ENCODE assay signal across 23 mouse cellular contexts in the genomic region with DNA sequence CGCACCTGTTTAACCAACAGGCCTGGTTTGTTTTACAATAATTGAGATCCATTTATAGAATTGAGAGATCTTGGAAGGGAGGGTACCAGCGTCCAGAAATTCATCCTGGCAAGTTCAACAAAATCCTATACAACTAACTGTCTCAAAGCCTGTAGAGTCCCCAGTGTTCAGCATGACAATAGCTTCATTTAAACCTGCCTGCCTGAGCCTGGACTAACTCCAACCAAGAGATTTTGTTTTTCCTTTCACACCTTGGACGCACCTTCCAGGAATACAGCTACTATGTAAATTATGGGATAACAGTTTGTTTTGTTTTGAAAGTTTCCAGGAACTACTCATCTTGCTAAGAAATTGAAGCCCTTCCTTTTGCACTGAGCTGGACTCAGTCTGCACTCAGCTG. TPM values are rescaled to one million over a fixed set of nuclear protein-coding genes. Genes with fewer than 3 reads are reported as not detected.
A peak's percentile ranks its signal among the peaks of the same experiment; 100 is the strongest.
DNase-seq lines count a peak whose midpoint lies in the region; ATAC-seq and TF ChIP-seq lines count a peak whose summit lies in the region.
"Had no signal": no experiment of that assay in that cellular context is flagged by ENCODE, and none has a peak within 500 bp of the region (broad histone marks: within the 10 kb centered on the region; RNA-seq: fewer than 3 reads in every experiment).

No protein-coding gene starts in this region.

- TF ChIP-seq EP300 in ES-Bruce4 (IDR thresholded peaks at IDR 0.05; ENCODE audit: insufficient read depth, low read depth, low read length), result 0 out of 2 replicates have a peak, but pooled peaks have one; percentile 11

- DNase-seq in ES-E14 (ENCODE audit: low read depth, low spot score) (peak; percentile 26), ZHBTc4 (ENCODE audit: low read depth, low spot score) (peak; percentile 74)
- no peak for DNase-seq in thymus, postnatal 25 days
- DNase-seq in gastrocnemius, postnatal 36 days, result no peak
- DNase-seq: adrenal gland, adult 2 months; adrenal gland, postnatal 10 days; adrenal gland, postnatal 25 days; cerebellum, adult 11 months; cerebellum, adult 18-20 months; cerebellum, adult 8-10 months; cerebellum, adult 9-11 months; cerebellum, postnatal 14 days; cerebellum, postnatal 36 days; embryo, embryonic 11 days had no signal

- H3K4me1 ChIP-seq in ES-Bruce4 (ENCODE audit: control insufficient read depth, insufficient read depth, low read length), result peaks cover 8% of the 10 kb centered on the region
- peaks cover 20 to 24% of the 10 kb centered on the region in 2 experiments for H3K4me1 ChIP-seq in ES-E14 (ENCODE audit: control insufficient read depth in 2 of 2, insufficient read depth in 2 of 2, low read length in 2 of 2, poor library complexity in 1 of 2)
- H3K4me1 ChIP-seq: embryonic facial prominence, embryonic 15.5 days; forebrain, embryonic 12.5 days had no signal

- H3K4me3 ChIP-seq in ES-Bruce4 (ENCODE audit: low read depth, low read length), result no peak overlapping the region
- no peak overlapping the region; a peak in 1 of 4 replicates for H3K4me3 ChIP-seq in ES-E14 (ENCODE audit: insufficient read depth in 1 of 2, low read depth in 1 of 2, low read length in 2 of 2, poor library complexity in 1 of 2, severe bottlenecking in 1 of 2)
- H3K4me3 ChIP-seq: embryonic facial prominence, embryonic 13.5 days; embryonic facial prominence, embryonic 15.5 days; erythroblast, embryonic 14.5 days; forebrain, embryonic 10.5 days; forebrain, embryonic 12.5 days had no signal

- peaks cover 3% of the 10 kb centered on the region; the same call in 1 of the 2 replicates for H3K36me3 ChIP-seq in ES-Bruce4 (ENCODE audit: control insufficient read depth, insufficient read depth, low read length, poor library complexity, severe bottlenecking)
- H3K36me3 ChIP-seq in ES-E14 (ENCODE audit: control insufficient read depth, insufficient read depth, low read length, poor library complexity, severe bottlenecking), result peaks cover 7% of the 10 kb centered on the region; the same call in 1 of the 2 replicates

- TF ChIP-seq CTCF in ES-Bruce4 (IDR thresholded peaks at IDR 0.05; ENCODE audit: low read depth, low read length), result no peak

- no peak for ATAC-seq in frontal cortex, adult (ENCODE audit: low TSS enrichment)
- ATAC-seq: forebrain, embryonic 14.5 days; forebrain, embryonic 16.5 days had no signal

- H3K27ac ChIP-seq in ES-Bruce4 (ENCODE audit: insufficient read depth, low read length) (peak overlapping the region; percentile 83), ES-E14 (ENCODE audit: insufficient read depth, low read depth, low read length, poor library complexity, severe bottlenecking) (peak overlapping the region; percentile 64; the same call in 1 of the 2 replicates)
- H3K27ac ChIP-seq: embryonic facial prominence, embryonic 13.5 days; embryonic facial prominence, embryonic 15.5 days; forebrain, embryonic 10.5 days; forebrain, embryonic 12.5 days had no signal

- H3K9me3 ChIP-seq in ES-Bruce4 (replicated peaks; ENCODE audit: control insufficient read depth, insufficient read depth, low read length, poor library complexity, severe bottlenecking) (no peaks in the 10 kb centered on the region), ES-E14 (ENCODE audit: control insufficient read depth, insufficient read depth, low read depth, low read length) (no peaks in the 10 kb centered on the region)
- H3K9me3 ChIP-seq: embryonic facial prominence, embryonic 13.5 days; embryonic facial prominence, embryonic 15.5 days; forebrain, embryonic 10.5 days; forebrain, embryonic 12.5 days had no signal

- intact Hi-C loops in gastrocnemius, postnatal 36 days (cut with DNase I), result no loop called here

- H3K9ac ChIP-seq in ES-Bruce4 (ENCODE audit: low read depth, poor library complexity, severe bottlenecking) (no peak overlapping the region), ES-E14 (ENCODE audit: insufficient read depth, low read depth, low read length, poor library complexity, severe bottlenecking) (no peak overlapping the region)
- H3K9ac ChIP-seq: embryonic facial prominence, embryonic 13.5 days; embryonic facial prominence, embryonic 15.5 days; forebrain, embryonic 12.5 days had no signal

- H3K27me3 ChIP-seq in ES-Bruce4 (ENCODE audit: control insufficient read depth, insufficient read depth, low read length, poor library complexity, severe bottlenecking), result no peaks in the 10 kb centered on the region
- H3K27me3 ChIP-seq: embryonic facial prominence, embryonic 13.5 days; embryonic facial prominence, embryonic 15.5 days; forebrain, embryonic 12.5 days had no signal

- in situ Hi-C loops in ES-E14 (cut with MboI; ENCODE audit: low sequenced_read_pairs in 2 of 2, unreplicated experiment in 2 of 2), result no loop called here

- no peak for TF ChIP-seq POLR2A in ES-Bruce4 (IDR thresholded peaks at IDR 0.05; ENCODE audit: insufficient read depth, low read length)

TF ChIP-seq in ES-E14, 5 proteins besides CTCF, POLR2A, EP300 and RAD21:
- TF ChIP-seq ZNF384 (IDR thresholded peaks at IDR 0.05; ENCODE audit: low read depth, low read length), result no peak
- no peak for TF ChIP-seq ZC3H11A (IDR thresholded peaks at IDR 0.05; ENCODE audit: borderline replicate concordance, low read depth, low read length)
- TF ChIP-seq MAFK (IDR thresholded peaks at IDR 0.05; ENCODE audit: insufficient read depth, low read depth, low read length), result no peak
- TF ChIP-seq HCFC1 (IDR thresholded peaks at IDR 0.05; ENCODE audit: borderline replicate concordance, insufficient read depth, low read length), result no peak
- no peak for TF ChIP-seq CHD2 (IDR thresholded peaks at IDR 0.05; ENCODE audit: low read depth, low read length)

RNA-seq across cellular contexts. Expression of gene Slc1a4, which starts 11.9 kb away (rescaled TPM):
- 18.4 and 20.2 TPM in 2 replicates for polyA plus RNA-seq in ES-Bruce4 (2011; ENCODE audit: insufficient read depth, insufficient read length, low read depth, missing spikeins)
- 35.2 and 80.4 TPM in 2 replicates for total RNA-seq in ES-E14 (2012; rRNA removed)
- under 1 TPM; 0.71 to 0.81 TPM for total RNA-seq in gastrocnemius, postnatal 36 days (2021)

Comparison
In these comparisons a context has a peak if more than half of its experiments do, and no peak if none do; other contexts are left out.
1. DNase-seq: peak in ES-E14 (single experiment) and ZHBTc4 (single experiment); none in thymus, postnatal 25 days (single experiment) and gastrocnemius, postnatal 36 days (0 of 2).
2. RNA of gene Slc1a4, which starts 11.9 kb away (total RNA-seq): 35.2 to 80.4 TPM in ES-E14; 0.71 to 0.81 TPM in gastrocnemius, postnatal 36 days; every median in the first group is over 10 times any median in the second.